Mouse (Mus musculus) ZHBTc4 (cell line): ENCODE measurements around the gene Eno2.
A peak's percentile ranks its signal among the peaks of the same experiment; 100 is the strongest.
"Not testable (repeated sequence)": the region's sequence is repeated elsewhere in the genome, so short reads cannot be mapped to it uniquely, and the experiment has no call there.

Experiments used
- DNase-seq: peaks from one replicate; pipeline ENCODE4 v3.0.0-alpha.2; 2011; ENCODE audit warnings: low read depth, low spot score

Eno2 gene

DNA sequence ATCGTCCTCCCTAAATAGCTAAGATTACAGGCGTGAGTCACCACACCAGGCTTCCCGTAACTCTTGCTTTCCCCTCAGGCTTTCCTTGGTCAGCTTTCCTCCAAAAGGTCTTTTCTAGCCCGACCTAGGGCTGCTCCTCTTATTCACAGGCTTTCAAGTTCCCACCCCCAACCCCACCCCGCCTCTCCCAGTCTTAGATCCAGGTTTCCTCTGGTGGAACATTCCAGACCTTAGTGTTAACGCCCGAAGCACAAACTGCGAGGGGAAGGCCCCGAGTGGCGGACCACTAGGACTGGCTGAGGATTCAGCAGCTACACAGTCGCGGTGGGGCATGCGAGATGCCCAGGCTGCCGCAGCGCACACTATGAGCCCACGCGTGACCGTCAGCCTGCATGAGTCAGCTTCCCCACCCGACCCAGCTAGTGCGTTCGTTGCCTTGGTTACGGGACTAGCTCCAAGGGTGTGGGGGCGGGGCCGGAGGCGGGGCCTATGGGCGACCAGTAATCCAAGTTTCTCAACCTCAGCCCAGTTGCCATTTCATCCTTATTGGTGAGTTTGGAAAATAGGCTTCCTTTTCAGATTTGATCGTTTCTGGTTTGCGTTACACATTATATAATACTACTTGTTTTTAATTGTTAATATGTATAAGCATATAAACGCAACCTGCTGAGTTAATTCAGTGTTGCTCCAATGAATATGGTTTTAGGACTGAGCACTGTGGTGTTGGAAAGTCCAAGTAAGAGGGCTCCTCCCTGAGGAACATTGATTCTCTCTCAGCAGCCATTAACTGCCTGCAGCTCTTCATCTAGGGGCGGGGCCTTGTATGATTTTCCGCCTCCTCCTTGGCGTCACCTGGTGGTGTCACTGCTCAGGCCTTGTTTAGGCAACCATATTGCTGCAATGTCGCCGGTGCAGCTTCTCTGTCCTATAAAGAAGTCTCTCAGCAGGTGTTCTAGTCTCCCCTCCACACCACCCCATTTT lies 36.2 kb upstream of the Eno2 start:
- DNase-seq = peak; percentile 98

DNA sequence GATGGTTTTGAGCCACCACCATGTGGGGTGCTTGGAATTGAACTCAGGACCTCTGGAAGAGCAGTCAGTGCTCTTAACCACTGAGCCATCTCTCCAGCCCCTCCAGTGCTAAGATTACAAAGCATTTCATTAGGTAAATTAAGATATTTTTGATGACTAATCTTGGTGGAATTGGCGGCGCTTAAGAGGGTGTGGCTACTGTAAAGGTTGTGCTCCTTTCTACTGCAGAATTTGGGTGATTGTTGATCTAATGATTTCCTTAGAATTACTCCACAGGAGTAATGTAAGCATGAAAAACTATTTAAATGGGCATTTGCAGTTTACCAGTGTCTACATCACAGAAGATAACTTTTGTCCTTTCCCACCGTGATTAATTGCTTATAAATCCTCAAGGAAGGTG lies 34.9 kb upstream of the Eno2 start:
- peak; percentile 56 for DNase-seq

DNA sequence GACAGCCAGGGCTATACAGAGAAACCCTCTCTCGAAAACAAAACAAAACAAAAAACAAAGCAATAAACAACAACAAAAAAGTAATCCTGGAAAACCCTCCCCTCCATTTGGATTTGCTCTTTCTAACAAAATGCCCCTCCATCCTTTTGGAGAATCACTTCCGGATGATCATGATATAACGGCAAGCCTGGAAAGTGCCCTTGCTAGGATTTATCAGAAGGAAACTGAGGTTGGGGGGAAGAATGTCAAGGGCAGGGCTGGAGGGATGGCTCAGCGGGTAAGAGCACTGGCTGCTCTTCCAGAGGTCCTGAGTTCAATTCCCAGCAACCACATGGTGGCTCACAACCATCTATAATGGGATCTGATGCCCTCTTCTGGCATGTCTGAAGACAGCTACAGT lies 34.2 kb upstream of the Eno2 start:
- DNase-seq = not testable (repeated sequence)

DNA sequence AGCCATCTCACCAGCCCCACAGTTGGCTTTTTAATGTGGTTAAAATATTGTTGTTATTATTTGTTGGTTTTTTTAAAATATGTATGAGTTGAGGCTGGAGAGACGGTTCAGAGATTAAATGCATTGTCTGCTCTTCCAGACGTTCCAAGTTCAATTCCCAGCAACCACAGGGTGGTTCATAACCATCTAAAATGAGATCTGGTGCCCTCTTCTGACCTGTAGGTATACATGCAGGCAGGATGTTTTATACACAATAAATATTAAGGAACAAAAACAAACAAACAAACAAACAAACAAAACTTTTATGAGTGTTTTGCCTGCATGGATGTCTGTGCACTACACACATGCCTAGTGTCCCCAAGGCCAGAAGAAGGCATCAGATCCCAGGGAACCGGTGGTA lies 33.6 kb upstream of the Eno2 start:
- DNase-seq = peak; percentile 56

DNA sequence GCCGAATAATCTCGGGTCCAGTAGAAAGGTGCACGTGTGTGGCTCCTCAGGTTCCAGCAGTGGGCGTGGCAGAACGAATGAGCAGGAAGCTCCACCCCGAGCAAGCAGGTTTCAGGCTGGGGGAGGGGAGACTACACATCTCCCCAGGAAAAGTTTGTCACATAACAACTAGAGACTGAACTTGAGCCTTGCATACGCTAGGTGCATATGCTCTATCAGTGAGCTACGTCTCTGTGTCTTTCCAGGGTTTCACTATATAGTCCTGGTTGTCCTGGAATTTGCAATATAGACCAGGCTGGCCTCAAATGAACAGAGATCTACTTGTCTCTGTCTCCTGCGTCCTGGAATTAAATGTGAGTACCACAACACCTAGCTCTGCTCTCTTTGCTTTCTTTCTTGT lies 32.9 kb upstream of the Eno2 start:
- DNase-seq = peak; percentile 71

DNA sequence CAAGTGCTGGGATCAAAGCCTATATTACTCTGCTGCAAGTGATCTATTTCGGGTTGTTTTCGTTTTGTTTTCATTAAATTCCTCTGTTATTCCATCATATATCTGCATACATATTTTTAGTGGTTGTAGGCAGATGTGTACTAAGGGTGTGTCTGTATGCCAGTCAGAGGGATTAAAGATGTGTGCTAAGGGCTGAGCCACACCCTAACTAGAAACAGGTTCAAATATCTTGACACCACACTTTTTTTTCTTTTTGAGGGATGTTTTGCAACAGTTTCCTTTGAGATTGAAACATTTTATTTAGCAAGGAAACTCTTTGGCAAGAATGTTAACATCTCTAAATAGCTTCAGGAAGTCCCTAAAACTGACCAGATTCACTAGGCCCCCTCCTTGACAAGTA lies 26.7 kb upstream of the Eno2 start:
- no peak for DNase-seq

DNA sequence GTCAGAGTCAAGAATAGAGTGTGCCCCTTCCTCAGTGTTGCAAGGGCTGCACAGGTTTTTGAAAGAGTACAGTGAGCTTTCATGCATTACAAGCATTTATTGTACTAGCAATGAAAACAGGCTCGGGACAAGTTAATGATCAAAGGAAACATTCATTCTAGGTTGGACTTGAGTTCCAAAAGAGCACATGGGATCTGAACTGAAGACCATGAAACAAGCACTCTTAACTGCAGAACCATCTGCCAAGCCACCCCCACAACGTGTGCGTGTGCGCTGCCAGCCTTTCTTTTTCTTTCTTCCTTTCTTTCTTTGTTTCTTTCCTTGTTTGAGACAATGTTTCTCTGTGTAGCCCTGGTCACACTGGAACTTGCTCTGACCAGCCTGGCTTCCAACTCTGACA lies 26.3 kb upstream of the Eno2 start:
- peak; percentile 18 for DNase-seq

DNA sequence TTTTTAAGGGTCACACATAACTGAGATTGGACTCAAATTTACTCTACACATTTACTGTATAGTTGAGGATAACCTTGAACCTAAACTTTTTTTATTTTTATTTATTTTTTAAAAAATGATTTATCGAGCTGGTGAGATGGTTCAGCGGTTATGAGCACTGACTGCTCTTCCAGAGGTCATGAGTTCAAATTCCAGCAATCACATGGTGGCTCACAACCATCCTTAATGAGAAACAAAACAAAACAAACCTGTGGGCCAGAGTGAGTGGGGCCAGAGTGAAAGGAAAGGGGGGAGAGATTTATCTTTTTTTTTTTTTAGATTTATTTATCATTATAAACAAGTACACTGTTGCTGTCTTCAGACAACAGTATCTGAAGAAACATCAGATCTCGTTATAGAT lies 22.4 kb upstream of the Eno2 start:
- DNase-seq = no peak

DNA sequence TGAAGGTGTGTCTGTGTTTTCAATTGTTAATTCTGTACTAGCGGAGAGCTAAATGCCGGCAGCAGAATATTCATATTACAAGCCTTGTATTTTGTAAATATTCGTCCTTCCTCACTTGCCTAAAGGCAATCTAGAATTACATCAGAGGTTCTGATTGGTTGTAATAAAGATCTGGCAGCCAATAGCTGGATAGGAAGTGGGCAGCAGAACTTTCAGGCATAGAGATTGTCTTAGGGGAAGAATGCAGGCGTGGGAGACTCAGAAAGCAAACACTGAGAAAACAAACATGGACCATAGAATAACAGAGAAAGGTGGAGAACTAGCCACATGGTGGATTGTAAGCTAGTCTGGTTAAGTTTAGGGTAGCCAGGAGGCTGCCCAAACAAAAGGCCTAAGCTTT lies 20.6 kb upstream of the Eno2 start:
- no peak for DNase-seq

DNA sequence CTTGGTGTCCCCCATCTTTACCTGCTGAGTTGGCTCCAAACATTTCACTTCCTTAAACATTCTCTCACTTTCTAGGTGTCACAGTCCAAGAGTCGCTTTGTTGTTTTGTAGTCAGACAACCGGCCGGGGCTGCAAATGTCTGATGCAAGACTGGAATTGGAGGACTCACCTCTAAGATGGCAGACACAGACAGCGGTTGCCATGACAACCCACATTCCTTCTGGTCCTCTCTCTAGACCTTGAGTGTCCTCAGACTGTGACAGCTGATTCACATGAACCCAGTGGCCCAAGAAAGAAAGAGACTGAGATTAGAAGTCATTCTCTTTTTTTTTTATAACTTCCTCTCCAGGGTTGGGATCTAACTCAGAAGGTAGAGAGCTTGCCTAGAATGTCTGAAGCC lies 20.0 kb upstream of the Eno2 start:
- peak; percentile 83 for DNase-seq

DNA sequence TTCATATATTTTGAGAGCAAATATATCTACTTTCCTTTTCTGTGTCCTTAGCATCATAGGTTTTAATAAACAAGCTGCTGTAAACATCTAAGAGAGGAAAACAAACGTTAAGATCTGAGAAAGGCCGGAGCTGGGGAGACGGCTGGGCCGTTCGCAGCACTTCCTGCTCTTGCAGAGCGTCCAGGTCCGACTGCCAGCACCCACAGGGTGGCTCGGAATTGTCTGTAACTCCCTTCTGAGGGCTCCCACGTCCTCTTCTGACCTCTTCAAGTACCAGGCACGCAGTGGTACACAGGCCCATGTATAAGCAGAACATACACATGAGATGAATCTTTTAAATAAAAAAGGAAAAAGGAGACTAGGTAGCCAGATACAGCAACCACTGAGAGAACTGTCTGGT lies 18.2 kb upstream of the Eno2 start:
- no peak for DNase-seq

DNA sequence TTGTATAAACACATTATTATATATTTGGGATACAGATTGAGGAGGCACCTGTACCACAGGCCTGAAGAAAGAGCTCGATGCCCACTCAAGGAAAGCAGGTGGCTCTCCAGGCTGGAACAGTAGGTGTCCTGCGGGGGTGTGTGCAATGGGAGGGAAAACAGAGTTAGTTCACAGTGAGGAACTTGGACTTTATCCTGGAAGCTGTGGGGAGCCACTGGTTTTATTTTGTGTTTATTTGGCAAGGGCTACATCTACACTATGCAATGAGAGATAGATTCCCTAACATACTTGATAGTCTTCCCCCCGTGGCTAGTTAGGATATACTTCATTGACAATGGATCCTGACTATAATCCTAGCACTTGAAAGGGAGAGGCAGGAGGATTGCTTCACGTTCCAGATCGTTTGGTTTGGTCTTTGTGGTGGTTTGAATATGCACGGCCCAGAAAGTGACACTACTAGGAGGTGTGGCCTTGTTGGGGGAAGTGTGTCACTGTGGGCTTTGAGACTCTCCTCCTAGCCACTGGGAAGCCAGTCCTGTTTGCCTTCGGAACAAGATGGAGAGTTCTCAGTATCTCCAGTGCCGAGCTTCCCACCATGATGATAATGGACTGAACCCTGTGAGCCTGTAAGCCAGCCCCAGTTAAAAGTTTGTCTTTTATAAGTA lies 17.4 kb upstream of the Eno2 start:
- peak; percentile 49 for DNase-seq

DNA sequence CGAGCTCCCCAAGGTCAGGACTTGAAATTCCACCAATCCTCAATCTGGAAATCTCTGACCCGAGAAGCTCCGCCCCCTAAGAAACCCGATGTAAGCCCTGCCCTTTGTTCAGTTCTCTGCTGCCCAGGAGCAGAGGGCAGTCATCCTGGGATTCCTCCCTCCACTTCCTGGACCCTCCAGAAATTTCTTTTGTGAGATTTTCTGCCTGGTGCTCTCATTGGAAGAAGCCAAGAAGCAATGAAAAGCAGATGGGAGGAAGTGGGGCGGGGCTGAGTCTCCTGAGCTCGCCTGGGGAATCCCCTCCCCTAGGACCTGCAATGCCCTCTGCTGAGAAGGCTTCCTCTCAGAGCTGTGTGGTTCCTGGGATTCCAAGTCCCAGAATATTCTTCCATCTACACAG lies 13.0 kb upstream of the Eno2 start:
- DNase-seq = peak; percentile 89

DNA sequence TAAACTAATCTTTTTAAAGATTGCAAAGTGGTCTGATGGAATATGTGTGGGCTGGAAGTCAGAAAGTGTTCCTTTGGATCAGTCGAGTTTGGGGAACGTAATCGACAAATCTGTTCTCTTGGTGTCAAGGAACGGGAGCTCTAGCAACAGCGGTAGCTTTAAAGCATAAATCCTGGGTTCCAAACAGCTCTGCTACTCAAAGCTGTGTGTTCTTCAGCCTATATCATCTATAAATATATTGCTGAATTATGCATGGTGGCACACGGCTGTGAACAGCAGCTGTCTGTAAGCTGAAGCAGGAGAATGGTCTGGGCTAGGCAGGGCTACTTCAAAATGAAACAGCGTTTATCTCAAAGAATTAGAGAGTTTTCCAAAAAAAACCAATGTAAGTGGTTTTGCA lies 11.4 kb upstream of the Eno2 start:
- DNase-seq = no peak

DNA sequence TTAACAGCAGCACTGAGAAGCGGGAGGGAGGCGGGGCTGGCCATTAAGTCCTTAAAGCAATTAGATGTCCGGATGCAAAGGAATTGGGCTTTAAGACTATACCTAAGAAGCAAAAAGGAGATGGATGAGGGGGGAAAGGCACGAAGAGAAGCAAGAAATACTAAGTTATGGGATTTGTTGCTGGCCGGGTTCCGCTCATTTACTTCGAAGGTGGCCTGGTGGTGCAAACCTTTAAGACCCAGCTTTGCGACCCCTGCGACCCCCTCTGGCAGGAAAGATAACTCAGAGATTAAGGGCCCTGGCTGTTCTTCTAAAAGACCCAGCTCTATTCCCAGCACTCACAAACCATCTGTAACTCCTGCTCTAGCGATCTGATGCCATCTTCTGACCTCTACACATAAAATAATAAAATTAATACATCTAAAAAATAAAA lies 10.5 kb upstream of the Eno2 start:
- no peak for DNase-seq

DNA sequence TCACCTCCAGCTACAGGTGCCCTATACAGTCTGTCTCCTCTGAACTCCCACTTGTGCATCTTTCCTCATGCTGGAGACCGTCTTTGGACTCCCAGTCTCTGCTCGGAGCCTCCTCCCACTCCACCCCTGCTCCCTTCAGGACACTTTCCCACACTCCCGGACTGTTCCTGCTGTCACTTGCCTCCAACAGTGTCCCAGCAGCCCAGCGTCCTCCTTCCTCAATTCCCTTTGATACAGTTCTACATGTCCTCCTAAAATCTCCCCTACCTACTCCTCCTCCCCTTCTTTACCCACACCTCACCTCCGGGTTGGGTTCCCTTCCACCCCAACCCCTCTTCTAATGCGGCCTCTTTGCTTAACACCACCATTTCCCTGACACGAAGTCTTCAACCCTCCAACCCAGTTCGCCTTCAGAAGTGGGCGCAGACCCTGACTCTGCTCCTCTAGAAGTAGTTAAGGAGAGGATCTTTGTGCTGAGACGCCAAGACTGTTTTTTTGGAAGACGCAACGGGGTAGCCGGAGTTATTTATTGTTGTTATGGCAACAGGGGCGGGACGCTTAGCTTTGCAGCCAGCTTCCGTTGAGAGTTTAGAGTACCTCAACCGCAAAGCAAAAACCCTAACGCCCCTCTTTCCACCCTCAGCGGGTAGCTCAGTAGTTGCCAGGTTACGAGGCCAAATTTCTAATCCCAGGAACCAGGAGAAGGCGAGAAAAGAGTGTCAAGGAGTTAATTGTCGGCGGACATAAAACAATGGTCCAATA lies 9.9 kb upstream of the Eno2 start, which contains the start of gene Lrrc23:
Lrrc23 (minus strand) TSS at position 506 of the 762 bp plus-strand sequence.
- DNase-seq = peak; percentile 75

DNA sequence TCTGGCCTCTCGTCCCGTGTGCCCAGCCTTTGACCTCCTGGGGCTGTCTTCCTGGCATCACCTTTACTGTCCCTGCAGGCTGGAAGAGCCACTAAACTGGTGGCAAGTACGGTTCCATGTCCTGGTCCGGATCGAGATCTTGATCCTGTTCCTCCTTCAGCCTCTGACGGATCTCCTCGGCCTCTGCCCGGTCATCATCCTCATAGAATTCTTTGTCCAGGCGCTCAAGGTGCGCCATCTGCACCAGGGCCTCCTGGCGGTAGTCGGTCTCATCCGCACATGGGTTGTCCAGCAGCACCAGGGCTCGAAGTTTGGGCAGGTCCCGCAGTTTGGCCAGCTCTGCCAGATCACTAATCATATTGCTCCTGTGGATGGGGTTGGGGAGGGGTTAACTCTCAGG lies 1.0 kb upstream of the Eno2 start:
- no peak for DNase-seq

DNA sequence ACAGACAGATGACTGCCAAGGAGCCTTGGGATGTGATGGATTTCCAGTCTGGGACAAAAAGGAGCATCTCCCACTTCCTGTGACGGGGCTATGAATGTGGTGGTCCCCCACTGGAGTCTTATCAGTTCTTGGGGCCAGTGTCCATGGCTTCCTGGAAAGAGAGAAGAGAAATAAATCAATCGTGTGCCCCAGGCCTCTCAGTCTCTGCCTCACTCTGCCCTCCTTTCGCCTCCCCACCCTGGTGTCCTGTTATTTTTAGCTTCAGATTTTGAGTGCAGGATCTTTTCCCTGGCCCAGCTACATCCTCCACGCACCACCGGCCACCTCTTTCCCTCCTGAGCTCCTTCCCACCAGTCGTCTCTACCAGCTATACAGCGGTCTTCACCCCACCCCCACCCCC lies 540 bp upstream of the Eno2 start:
- DNase-seq = no peak

DNA sequence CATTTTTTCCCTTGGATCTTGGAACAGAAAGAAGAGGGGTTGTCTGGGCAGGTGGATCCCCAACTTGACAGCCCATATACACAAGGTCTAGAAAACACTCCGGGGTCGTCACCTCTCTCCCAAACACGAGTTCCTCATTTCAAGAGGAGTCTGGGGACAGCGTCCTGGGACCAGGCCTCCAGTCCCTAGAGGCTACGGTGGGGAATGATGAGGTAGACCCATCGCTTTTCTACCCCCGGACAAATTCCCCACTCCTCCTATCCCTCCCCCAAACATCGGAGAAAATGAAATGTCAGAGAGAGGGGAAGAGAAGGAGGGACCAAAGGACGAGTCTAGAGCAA lies 799 bp downstream of the Eno2 start:
- no peak for DNase-seq

DNA sequence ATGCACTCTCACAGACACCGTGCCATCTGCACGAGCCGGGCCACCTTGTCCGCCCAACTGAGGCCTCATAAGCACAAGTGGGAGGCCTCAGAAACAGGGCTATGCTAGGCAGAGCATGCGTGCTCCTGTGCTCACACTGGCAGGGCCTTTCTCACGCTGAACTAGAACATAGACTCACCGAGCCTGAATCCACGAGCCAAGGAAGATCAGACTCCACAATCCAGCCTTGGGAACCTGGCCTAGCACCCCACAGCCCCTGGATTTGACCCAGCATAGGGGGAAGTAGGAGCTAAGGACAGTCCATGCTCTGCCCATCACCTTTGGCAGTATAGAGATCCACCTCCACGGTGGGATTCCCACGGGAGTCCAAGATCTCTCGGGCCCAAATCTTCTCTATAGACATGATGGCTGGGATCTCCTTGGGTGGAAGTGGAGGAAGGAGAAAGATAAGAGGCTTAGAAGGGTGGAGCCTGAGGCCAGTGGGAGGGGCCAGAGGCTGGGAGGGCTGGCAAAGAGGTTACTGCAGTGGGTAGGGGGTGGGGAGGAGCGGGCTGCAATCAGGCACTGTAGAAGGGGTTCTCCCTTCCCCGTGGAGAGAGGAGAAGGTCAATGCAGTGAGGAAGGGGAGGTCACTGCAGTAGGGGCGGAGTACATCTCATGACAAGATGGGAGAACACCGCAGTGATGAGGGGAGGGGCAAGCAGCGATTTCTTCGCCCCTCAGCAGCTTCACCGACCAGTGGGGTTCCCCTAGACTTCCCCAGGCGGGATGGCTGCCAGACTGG lies 1.4 kb downstream of the Eno2 start:
- peak; percentile 81 for DNase-seq

DNA sequence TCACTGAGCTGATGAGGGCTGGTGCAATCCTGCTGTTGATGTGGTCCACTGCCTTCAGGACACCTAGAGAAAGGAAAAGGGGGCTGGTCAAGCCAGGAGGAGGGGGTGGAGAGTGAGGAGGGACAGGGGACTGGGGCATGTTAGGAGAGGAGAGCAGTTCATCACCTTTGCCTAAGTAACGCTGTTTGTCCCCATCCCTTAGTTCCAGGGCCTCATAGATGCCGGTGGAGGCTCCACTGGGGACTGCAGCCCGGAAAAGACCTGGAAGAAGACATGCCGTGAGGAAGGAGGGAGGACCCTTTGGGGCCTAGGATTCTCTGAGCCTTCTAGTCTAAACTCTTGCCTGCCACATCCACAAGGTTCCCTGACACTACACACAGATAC lies 1.9 kb downstream of the Eno2 start:
- DNase-seq = no peak

DNA sequence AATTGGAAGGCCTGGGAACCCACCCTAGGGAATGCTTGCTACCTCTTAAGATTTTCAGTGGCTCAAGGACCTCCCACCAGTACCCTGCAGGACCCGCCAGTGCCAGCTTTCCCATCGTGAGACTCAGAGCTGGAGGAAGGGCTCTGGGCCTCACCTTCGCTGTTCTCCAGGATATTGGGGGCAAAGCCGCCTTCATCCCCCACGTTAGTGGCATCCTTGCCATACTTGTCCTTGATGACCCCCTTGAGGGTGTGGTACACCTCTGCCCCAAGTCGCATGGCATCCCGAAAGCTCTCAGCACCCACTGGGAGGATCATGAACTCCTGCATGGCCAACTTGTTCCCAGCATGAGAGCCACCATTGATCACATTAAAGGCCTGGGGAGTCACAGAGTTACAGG lies 3.5 kb downstream of the Eno2 start:
- DNase-seq = no peak
